Mouse (Mus musculus): ENCODE results near the gene Il2rb.

Gene Il2rb

DNA sequence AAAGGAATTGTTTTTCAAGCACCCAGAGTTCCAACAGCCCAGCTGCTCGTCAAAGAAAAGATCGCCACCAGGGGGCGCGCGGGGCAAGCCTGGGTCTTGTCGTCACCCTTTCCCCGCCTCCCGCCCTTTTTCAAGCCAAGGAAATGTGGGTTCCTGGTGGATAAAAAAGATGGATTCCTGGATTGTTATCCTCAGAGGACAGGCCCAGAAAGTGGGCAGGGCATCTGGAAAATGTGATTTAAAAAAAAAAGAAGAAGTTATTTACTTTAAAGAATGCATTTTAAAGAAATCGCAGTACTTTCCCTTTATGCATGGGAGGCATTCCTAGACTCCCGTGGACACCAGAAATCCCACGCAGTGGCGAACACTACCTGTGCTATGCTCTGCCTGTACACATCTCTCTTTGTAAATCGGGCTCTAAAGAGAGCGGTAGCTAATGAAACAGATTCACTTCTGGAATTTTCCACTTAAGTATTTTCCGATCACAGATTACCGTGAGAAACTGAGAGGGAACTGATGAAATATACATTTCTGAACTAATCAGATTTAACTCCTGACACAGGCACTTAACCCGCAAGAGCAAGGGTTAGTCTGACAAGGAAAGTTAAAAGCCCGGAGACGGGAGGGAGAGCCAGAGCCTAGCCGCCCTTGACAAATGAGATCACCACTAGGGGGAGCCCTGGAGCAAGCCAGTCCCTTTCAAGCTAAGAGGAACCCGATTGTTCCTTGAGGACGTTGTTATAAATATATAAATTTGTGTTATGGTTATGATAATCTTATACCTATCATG lies 47.1 kb downstream of the Il2rb start:
- DNase-seq (ENCODE audit: low spot score in 2 of 2): peak; percentile 80 to 92

DNA sequence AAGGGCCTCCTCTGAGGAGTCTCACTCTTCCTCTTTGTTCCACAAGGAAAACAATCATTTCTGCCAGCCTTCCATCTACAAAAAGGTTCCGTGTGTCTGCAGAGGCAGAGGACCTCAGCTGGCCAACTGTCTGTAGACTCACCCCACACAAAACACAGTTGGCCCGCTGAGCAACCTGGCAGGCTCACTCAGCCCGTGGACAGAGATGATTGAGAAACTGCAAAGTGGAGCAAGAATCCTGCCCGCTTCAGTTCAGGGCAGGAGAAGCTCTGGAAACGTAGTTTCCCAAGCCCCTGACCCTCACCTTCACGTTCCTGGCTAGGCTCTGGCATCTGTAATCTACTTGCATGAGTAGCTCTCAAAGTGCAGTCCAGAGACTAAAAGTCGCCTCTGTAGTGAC lies 48.0 kb downstream of the Il2rb start:
- no peak for DNase-seq (ENCODE audit: low spot score in 2 of 2)

DNA sequence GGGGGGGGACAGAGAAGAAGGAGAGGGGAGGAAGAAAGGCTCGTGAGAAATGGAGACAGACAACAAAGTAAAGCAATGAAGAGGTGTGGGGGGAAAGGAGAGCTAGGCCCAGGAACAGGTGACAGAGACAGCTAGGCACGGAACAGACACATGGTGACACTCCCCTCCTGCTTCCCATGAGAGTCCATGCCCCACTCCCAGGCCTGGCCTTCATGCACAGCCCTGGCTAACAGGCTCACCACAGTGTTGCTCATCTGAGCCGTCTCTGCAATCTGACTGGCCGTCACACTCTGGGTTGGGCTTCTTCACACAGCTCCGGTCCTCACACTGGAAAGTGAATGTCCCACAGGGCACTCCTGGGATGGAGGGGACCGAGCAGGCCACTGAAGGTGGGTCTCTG lies 51.2 kb downstream of the Il2rb start:
- no peak for DNase-seq (ENCODE audit: low spot score in 2 of 2)

DNA sequence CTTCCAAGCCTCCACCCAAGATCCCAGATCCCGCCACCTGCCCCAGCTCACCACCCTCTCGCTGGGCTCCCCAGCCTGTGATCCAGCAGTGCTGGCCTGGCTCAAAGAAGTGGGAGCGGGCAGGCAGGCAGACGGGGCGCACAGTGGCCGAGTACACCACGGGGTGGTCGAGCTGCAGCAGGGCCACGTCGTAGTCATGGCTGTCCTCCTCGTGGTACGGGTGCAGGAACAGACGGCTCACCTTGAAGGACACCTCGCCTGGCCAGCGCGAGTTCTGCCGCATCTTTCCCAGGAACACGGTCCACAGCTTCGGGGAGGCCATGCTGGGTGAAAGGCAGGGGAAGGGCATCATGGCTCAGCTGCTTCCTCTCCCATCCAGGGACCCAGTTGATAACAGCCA lies 52.8 kb downstream of the Il2rb start:
- no peak for DNase-seq (ENCODE audit: low spot score in 2 of 2)

DNA sequence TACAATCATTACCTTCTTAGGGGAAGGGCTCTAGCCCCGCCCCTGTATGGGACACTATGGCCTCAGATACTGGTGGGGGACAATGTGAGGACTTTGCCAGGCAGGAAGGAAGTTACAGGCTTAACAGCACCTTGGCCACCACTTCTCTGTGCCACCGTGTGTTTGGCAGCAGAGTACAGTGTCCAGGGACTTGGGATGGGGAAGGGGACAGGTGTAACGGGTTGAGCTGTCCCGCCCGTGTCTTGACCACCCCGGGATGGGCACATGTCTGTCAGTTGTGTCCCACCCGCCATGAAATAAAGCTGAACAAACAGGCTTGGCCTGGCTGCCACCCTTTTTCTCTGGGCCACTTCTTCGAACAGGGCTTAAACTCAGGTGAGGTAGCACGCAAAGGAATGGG lies 56.1 kb downstream of the Il2rb start:
- no peak for DNase-seq (ENCODE audit: low spot score in 2 of 2)

DNA sequence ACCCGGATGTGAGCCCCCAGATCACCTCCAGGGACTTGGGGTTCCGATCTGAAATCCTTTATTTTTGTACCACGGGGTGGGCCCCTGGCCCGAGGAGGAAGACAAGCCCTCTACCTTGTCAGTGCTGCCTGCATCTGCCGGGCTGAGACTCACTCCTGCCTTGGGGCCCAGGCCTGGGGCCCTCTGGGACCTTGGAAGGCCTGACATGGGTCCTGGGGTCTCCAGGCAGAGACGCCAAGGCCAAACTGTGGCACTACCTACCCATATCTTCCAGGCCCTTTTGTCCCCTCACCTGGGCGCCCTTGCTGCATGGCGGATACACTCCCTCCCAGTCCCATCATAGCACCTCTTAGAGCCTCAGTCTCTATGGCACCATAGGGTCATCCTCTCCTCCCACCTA lies 56.6 kb downstream of the Il2rb start:
- DNase-seq (ENCODE audit: low spot score in 2 of 2): no peak

DNA sequence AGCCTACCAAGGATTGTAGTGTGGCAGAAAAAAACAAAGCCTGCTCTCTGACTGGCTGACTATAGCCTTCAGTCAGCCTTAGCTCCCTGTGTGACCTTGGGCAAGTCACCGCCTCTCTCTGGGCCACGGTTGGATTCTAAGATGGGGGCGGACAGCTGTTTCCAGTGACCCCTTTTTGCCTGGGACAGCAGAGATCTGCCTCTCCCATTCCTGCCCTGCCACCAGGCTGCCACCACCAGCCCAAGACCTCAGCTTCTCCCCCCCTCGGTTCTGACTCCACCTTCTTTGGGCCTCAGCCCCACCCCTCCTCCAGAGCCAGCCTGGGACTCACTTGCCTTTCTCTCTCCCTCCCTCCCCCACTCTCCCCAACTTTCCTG lies 57.1 kb downstream of the Il2rb start:
- DNase-seq (ENCODE audit: low spot score in 2 of 2): no peak

DNA sequence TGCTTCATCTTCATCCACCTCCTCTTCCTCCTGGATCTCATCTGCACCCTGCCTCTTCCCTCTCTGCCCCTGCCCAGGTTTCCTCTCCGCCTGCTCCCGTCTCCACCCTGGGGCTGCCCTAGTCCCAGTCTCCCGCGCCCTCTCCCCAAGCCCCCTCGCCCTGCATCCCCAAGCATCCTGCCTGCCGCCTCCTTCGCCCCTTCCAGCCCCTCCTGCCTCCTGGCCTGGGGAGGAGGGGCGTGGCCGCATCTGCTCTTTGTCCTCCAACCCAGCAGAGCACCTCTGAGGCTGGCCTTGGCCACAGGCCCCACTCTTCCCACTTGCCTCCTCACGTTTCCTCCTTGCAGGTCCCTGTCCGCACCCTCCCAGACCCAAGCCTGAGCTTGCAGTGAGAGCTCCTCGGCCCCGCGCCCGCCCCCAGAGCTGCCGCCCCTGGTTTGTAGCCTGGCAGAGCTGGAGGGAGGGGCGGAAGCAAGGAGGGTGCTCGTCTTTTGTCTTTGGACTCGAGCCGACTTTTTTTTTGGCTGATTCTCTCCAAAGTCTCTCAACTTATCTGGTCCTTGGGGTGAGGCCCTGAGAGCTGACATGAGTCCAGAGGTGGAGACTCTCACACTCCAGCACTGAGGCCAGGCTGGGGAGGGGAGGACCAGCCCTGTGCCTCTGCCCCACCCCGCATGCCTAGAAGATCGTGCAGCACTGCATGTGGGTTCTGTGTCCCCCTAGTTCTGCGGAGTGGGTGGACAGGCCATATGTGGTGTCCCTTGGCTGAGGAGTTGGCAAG lies 57.6 kb downstream of the Il2rb start:
- no peak for DNase-seq (ENCODE audit: low spot score in 2 of 2)

DNA sequence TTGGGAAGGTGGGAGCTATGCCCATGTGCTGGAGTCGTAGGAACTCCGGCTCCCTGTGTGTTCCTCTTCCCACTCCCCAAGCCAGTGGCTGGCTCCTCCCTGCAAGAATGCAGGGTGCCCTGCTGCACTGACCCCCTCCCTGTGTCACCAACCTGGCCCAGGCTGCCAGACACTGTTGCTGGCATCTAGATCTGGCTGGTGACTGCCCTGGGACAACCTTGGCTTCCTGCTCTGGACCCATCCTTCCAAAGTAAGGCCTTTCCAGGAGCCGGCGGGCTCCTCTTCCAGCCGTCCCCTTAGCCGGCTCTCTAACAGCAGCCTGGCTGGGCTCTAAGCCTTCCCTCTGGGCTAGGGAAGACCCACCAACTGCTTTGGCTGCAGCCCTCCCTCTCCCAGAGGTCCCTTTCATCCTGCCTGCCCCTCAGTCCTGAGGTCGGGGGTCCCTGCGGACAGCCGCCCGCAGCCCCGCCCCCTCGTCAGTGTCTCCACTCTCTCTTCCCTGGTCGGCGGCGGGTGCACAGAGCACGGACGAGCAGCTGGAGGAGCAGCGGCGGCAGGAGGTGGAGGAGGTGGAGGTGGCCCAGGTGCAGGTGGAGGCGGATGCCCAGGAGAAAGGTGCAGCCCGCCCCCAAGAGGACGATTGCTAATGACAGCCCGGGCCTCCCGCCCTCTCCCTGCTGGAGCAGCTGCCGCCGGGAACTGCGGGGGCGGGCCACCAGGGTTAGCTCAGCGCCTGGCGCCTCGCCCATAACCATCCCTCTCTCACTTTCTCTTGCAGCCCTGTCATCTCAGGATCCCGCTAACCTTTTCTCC lies 58.5 kb downstream of the Il2rb start:
- no peak for DNase-seq (ENCODE audit: low spot score in 2 of 2)

DNA sequence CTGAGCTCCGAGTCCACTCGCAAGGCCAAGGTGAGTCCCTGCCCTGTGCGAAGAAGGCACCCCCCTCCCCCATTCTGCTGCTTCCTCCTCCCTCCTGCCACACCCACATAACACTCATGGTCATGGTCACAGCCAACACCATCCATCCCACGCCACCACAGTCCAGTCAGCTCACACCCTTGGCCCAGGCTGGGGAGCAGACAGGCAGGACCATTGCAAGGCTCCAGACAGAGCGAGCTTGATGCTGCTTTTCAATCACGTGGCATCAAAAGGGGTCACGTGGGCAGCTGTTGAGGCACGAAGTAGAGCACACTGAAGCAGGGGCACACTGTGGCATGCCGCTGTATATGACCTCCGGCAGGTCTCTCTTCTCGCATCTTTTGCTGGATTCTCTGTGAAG lies 59.4 kb downstream of the Il2rb start:
- DNase-seq (ENCODE audit: low spot score in 2 of 2): no peak

DNA sequence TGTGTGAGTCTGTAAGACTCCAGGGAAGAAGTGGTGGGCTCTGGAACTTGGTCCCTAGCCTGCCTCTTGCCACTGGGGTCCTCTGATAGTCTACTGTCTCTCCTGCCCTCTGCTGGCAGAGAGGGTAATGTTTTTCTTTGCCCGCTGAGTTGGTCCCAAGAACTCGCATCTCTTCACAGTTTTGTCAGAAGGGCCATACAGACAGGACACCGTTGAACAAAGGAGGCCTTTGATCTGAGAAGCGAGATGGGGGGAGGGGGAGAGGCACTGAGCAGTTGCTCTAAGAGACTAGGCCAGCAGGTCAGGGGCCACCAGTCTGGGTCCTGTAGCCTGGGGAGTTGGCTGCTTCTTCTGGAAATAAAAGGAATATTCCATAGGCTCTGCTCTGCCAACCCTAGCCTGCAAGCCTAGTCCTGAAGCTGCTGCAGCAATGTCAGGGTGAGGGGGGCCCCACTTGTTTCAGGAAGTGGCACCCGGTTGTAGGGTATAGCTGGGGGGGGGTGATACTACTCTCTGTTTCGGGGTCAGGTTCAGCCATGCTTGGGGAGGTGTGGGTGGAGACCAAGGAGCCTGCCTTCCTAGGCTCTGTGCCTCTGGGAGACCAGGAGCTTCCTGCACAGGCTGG lies 60.1 kb downstream of the Il2rb start:
- no peak for DNase-seq (ENCODE audit: low spot score in 2 of 2)

DNA sequence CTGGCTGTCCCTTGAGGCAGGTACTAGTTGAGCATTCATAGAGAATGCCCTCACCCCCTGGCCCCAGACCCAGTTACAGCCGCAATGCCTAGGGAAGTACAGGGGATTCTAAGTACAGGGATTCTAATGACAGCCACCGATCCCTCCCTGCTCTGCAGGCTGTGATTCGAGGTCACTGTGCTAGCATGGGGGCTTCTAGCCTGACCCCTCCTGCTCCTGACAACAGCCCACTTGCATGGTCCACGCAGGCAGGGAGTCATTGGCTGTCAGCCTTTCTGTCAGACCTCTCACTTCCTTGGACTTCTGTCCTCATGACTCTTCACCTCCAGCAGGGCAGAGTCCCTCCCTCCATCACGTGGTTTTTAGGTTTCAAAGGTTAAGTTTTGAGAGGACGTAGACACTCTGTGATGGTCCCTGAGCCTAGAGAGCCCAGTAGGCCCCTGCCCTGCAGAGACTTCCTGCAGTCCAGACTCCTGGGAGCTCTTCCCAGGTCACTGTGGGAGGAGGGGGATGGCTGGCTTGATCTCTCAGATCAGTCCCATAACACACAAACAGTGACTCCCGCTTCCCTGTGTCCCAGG lies 63.4 kb downstream of the Il2rb start:
- DNase-seq (ENCODE audit: low spot score in 2 of 2): no peak

DNA sequence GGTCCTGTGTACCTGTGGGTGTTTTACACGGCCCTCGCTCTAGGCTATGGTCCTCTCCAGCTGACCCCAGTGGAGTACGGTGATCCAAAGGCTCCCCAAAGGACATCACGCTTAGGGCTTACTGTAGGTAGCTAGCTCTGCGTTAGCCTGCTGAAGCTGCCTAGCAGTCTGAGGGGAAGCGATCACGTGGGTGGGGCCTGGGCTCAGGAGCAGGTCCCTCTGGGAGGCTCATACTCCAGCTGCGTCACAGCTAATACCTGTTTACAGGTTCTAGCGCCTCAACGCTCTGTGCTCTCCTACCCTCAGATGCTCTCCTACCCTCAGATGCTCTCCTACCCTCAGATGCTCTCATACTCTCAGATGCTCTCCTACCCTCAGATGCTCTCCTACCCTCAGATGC lies 64.2 kb downstream of the Il2rb start:
- no peak for DNase-seq (ENCODE audit: low spot score in 2 of 2)

DNA sequence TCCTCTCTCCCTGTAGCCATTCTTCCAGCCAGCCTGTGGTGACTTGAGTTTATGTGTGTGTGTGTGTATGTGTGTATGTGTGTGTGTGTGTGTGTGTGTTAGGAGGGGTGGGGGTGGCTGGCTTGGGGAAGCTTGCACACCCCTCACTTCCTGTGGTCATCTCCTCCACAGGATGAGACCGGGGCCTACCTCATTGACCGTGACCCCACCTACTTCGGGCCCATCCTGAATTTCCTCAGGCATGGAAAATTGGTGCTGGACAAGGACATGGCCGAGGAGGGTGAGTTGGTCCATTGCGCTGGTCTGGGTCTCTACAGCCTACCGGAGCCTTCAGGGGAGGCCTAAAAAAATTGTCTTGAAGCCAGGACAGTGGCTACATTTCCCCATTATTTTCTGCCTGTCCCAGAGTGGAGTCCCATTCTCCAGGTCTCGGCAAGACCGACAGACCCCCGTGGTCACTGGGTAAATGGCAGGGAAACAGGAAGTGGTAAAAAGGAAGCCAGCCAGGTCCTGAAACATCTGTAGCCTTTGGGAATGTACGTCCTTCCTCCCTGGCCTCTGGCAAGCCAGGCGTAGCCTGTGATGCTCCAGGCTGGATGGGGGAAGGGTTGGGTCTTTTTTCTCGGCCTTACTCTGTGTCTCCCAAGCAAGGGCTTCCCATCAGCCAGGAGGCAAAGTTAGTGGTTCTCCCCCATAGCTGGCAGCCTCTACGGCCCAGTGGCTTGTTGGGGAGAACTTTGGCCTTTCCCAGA lies 65.0 kb downstream of the Il2rb start:
- DNase-seq (ENCODE audit: low spot score in 2 of 2): no peak

All from spleen, postnatal 14 days (tissue).